Mouse (Mus musculus): ENCODE measurements at regions not wholly inside any gene's neighbourhood (a gene's known extent, or its start where the extent isn't known, plus 50 kb on each side); places are given as distances from the start of the nearest gene placed in this dataset.

DNA sequence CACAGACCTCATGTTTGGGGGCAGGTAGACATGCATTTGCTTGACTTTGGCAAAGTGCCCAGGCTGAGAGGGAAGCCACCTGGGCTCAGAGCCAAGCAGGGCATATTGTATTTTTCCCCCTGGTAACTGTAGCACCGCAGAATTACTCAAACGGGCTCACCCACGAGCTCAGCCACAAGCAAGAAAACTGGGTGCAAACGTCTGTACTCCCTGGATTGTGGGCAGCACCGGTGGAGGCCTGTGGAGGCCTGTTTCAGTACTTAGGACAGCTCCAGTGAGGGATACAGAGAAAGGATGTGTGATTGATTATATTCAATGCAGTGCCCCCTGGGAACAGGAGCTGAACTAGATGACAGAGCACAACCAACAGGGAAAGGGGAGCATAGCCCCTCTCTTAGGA is 135.6 kb upstream of the Vstm2b start:
- TF ChIP-seq CTCF (IDR thresholded peaks at IDR 0.05; ENCODE audit: insufficient read depth, low read length) = no peak
- no peak for TF ChIP-seq POLR2A (IDR thresholded peaks at IDR 0.05; ENCODE audit: borderline replicate concordance, extremely low read depth, low read depth, low read length)
